Mouse (Mus musculus): ENCODE data around the gene Tmem94. TPM values are rescaled to one million over a fixed set of nuclear protein-coding genes. Genes with fewer than 3 reads are reported as not detected.
A peak's percentile ranks its signal among the peaks of the same experiment; 100 is the strongest.

Tmem94 gene
- polyA plus RNA-seq, 1 experiment from 2014 or later = 31.0 TPM

DNA sequence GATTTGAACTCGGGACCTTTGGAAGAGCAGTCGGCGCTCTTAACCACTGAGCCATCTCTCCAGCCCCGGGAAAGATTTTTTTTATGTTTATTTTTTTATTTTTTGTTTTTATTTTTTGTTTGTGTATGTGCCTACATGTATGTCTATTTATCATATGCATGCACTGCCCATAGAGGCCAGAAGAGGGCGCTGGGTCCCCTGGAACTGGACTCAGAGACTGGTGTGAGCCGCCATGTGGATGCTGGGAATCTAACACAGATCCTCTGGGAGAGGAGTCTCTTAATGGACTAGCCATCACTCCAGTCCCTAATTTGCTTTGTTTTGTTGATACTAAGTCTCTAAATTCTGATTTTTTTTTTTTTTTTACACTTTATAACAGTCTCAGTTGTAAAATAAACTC is 75.8 kb downstream of the Tmem94 start:
- no peak overlapping the region for H3K9ac ChIP-seq (replicated peaks)
- peaks cover 8% of the 10 kb centered on the region for H3K27me3 ChIP-seq
- 0 out of 2 replicates have a peak, but pooled peaks cover 8% of the 10 kb centered on the region for H3K4me1 ChIP-seq (replicated peaks)
- H3K27ac ChIP-seq = no peak overlapping the region
- no peak overlapping the region for H3K4me2 ChIP-seq (replicated peaks)
- 82% methylated on average over 6 of the region's 6 CpGs for WGBS
- no peak overlapping the region for H3K4me3 ChIP-seq (replicated peaks)
- H3K9me3 ChIP-seq = no peaks in the 10 kb centered on the region
- H3K36me3 ChIP-seq = no peaks in the 10 kb centered on the region
- no peak for ATAC-seq

DNA sequence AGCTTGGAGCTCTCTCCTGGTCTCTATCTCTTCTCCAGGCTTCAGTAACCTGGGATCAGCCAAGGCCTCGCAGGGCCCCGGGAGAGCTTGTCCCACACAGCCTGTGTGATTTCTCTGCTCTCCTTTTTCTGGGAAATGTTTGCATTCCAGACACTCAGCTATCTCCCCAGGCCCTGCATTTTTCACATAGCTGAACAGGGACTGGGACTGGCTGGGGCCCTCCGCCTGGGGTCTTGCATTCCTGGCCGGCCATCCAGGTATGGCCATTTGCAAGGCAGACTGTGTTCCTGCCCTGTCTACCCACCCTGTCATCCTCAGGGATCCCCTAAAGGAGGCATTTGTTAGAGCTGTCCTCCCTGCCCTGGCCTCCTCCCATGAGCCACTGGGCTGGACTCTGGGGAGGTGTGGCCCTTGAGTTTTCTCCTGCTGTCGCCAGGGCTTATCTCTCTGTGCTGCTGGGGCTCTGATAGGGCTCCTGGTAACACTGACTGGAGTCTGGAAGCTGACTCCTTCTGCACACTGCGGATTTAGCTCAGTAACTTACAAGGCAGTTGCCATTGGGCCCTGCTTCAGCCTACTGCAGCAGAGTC is 76.8 kb downstream of the Tmem94 start:
- no peak overlapping the region for H3K27ac ChIP-seq
- no peaks in the 10 kb centered on the region for H3K36me3 ChIP-seq
- 0 out of 2 replicates have a peak, but pooled peaks cover 8% of the 10 kb centered on the region for H3K4me1 ChIP-seq (replicated peaks)
- no peak overlapping the region for H3K4me2 ChIP-seq (replicated peaks)
- H3K4me3 ChIP-seq (replicated peaks) = no peak overlapping the region
- peaks cover 4% of the 10 kb centered on the region for H3K27me3 ChIP-seq
- no peaks in the 10 kb centered on the region for H3K9me3 ChIP-seq
- 19% methylated on average over 6 of the region's 6 CpGs for WGBS
- no peak for ATAC-seq
- H3K9ac ChIP-seq (replicated peaks) = no peak overlapping the region

DNA sequence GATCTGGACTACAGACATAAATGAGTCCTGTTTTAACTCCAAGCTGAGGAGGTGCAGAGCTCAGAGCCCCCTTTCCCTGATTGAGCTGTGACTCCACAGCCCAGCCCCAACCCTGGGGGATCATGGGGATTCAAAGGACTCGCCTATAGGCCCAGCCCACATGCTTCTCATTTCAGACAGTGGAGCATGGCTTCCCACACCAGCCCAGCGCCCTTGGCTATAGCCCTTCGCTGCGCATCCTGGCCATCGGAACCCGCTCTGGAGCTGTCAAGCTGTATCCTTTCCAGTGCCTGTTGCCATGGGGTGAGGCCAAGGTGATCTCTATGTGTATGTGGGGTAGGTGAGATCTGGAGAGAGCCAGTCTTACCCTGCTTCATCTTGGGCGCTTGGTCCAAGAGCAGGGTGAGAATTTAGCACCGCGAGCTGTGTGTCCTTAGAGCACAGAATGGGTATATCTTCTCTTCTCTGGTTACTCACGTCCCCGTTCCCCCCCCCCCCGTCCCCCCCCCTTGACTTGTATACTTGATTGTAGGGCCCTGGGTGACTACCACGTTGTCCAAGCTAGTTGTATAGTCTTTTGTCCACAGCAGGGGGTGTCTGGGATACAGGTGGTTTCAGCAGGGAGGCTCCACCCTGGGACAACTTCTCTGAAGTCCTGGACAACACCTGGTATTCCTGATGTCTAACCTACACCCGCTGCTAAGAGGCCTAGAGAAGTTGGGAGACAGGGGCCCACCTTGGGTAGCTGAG is 78.1 kb downstream of the Tmem94 start:
- Histone ChIP-seq H3K4me1 (replicated peaks) (0 out of 2 replicates have a peak, but pooled peaks cover 8% of the 10 kb centered on the region), H3K9me3 (no peaks in the 10 kb centered on the region), H3K27me3 (no peaks in the 10 kb centered on the region), H3K4me3 (replicated peaks) (no peak overlapping the region), H3K9ac (replicated peaks) (no peak overlapping the region), H3K36me3 (no peaks in the 10 kb centered on the region), H3K4me2 (replicated peaks) (no peak overlapping the region), H3K27ac (no peak overlapping the region)
- no peak for ATAC-seq
- WGBS = 90% methylated on average over 10 of the region's 14 CpGs

DNA sequence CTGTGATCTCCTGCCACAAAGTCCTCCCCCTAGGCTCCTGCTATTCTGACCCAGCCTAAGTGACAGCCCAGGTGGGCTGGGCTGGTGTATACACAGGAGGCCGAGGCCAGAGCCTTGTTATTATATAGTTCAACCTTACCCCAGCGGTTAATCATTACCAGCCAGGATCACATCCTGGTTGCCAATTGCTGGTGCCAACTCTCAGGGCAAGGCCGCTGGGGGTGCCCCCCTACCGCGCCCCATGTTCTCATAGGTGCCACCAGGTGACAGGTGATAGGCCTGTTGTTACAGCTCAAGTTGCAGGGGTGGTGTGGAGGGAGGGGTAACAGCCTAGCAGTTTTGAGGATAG is 78.6 kb downstream of the Tmem94 start:
- H3K4me2 ChIP-seq (replicated peaks) = no peak overlapping the region

DNA sequence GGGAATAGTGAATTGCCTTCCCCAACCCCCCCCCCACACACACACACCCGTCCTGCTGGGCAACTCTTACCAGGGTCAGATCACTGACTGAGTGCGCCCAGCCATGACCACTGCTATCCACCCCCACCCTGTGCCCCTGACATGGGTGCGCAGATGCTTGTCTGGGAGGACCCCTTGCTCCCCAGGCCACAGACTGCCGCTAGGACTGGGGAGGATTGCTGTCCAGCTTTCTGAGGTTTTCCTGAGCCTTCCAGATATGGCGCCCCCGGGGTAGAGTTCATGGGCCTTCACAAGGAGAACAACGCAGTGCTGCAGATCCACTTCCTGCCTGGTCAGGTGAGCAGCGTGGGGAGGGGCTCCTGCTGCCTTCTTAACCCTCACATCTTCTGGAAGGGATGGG is 79.0 kb downstream of the Tmem94 start:
- H3K27ac ChIP-seq = no peak overlapping the region
- H3K4me1 ChIP-seq (replicated peaks) = 0 out of 2 replicates have a peak, but pooled peaks cover 8% of the 10 kb centered on the region
- H3K27me3 ChIP-seq = no peaks in the 10 kb centered on the region
- H3K4me2 ChIP-seq (replicated peaks) = no peak overlapping the region
- 67% methylated on average over 8 of the region's 8 CpGs for WGBS
- H3K9me3 ChIP-seq = no peaks in the 10 kb centered on the region
- ATAC-seq = no peak
- no peak overlapping the region for H3K4me3 ChIP-seq (replicated peaks)
- no peak overlapping the region for H3K9ac ChIP-seq (replicated peaks)
- H3K36me3 ChIP-seq = no peaks in the 10 kb centered on the region

More for the DNA sequence above, 78.6 kb downstream of the Tmem94 start:
- no peak overlapping the region for H3K9ac ChIP-seq (replicated peaks)
- no peaks in the 10 kb centered on the region for H3K27me3 ChIP-seq
- ATAC-seq = no peak
- H3K36me3 ChIP-seq = no peaks in the 10 kb centered on the region
- no peaks in the 10 kb centered on the region for H3K9me3 ChIP-seq
- H3K4me1 ChIP-seq (replicated peaks) = 0 out of 2 replicates have a peak, but pooled peaks cover 8% of the 10 kb centered on the region
- 92% methylated on average over 5 of the region's 5 CpGs for WGBS
- no peak overlapping the region for H3K4me3 ChIP-seq (replicated peaks)
- H3K27ac ChIP-seq = no peak overlapping the region

DNA sequence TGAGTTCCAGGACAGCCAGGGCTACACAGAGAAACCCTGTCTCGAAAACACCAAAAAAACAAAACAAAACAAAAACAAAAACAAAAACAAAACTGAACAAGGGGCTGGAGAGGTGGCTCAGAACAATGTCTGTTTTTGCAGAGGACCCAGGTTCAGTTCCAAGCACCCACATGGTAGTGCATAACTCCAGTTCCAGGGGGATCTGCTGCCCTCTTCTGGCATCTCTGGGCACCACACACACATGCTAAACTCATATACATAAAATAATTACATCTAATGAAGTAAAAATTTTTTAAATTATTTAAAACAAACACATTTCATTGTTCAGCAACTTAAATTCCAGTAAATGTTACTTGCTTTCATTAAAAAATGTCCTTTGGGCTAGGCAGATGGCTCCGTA is 80.6 kb downstream of the Tmem94 start:
- ATAC-seq = no peak
- 98% methylated on average over 2 of the region's 2 CpGs for WGBS
- no peak overlapping the region for H3K9ac ChIP-seq (replicated peaks)
- no peaks in the 10 kb centered on the region for H3K9me3 ChIP-seq
- H3K27ac ChIP-seq = no peak overlapping the region
- no peaks in the 10 kb centered on the region for H3K27me3 ChIP-seq
- H3K4me2 ChIP-seq (replicated peaks) = no peak overlapping the region
- 0 out of 2 replicates have a peak, but pooled peaks cover 8% of the 10 kb centered on the region for H3K4me1 ChIP-seq (replicated peaks)
- H3K36me3 ChIP-seq = no peaks in the 10 kb centered on the region
- no peak overlapping the region for H3K4me3 ChIP-seq (replicated peaks)

Small RNAs within 50 kb of the gene (microRNA-seq; reads per million reads assigned to microRNA genes)
- gene Mir5621 = 2.3 reads per million, percentile 5 among the genes with 10 or more reads in this experiment

Other genes with a start within 250 kb of the Tmem94 start
- 1,358 and 1,460 TPM in 2 replicates for gene Sumo2, start 229.2 kb upstream of the Tmem94 start, polyA plus RNA-seq (2015; fragmentation: Nextera tagmentation; extraction: Ambion mirVana)
- 130 TPM in 2 replicates for gene Nup85, start 201.0 kb upstream of the Tmem94 start, polyA plus RNA-seq (2015; fragmentation: Nextera tagmentation; extraction: Ambion mirVana)
- gene Mrps7, start 161.5 kb upstream of the Tmem94 start, polyA plus RNA-seq (2015; fragmentation: Nextera tagmentation; extraction: Ambion mirVana) = 77.6 and 78.8 TPM in 2 replicates
- gene Gga3, start 161.4 kb upstream of the Tmem94 start, polyA plus RNA-seq (2015; fragmentation: Nextera tagmentation; extraction: Ambion mirVana) = 31.8 and 38.1 TPM in 2 replicates
- 8.8 and 10.5 TPM in 2 replicates for gene Mif4gd, start 152.5 kb upstream of the Tmem94 start, polyA plus RNA-seq (2015; fragmentation: Nextera tagmentation; extraction: Ambion mirVana)
- gene Slc25a19, start 137.1 kb upstream of the Tmem94 start, polyA plus RNA-seq (2015; fragmentation: Nextera tagmentation; extraction: Ambion mirVana) = 32.6 and 35.4 TPM in 2 replicates
- gene Grb2, start 56.8 kb upstream of the Tmem94 start, polyA plus RNA-seq (2015; fragmentation: Nextera tagmentation; extraction: Ambion mirVana) = 165 and 176 TPM in 2 replicates
- gene Caskin2, start 48.2 kb downstream of the Tmem94 start, polyA plus RNA-seq (2015; fragmentation: Nextera tagmentation; extraction: Ambion mirVana) = 10.3 and 12.3 TPM in 2 replicates
- 24.8 and 25.8 TPM in 2 replicates for gene Tsen54, start 49.3 kb downstream of the Tmem94 start, polyA plus RNA-seq (2015; fragmentation: Nextera tagmentation; extraction: Ambion mirVana)
- 0.66 and 0.76 TPM in 2 replicates for gene Llgl2, start 58.6 kb downstream of the Tmem94 start, polyA plus RNA-seq (2015; fragmentation: Nextera tagmentation; extraction: Ambion mirVana)
- gene Myo15b, start 93.0 kb downstream of the Tmem94 start, polyA plus RNA-seq (2015; fragmentation: Nextera tagmentation; extraction: Ambion mirVana) = 0.08 and 0.27 TPM in 2 replicates
- gene Smim5, start 134.5 kb downstream of the Tmem94 start, polyA plus RNA-seq (2015; fragmentation: Nextera tagmentation; extraction: Ambion mirVana) = 0.97 and 1.4 TPM in 2 replicates
- 0.84 and 0.93 TPM in 2 replicates for gene Smim6, start 146.6 kb downstream of the Tmem94 start, polyA plus RNA-seq (2015; fragmentation: Nextera tagmentation; extraction: Ambion mirVana)
- 52.7 and 53.8 TPM in 2 replicates for gene Sap30bp, start 167.8 kb downstream of the Tmem94 start, polyA plus RNA-seq (2015; fragmentation: Nextera tagmentation; extraction: Ambion mirVana)
- gene Recql5, start 168.0 kb downstream of the Tmem94 start, polyA plus RNA-seq (2015; fragmentation: Nextera tagmentation; extraction: Ambion mirVana) = 28.3 and 29.2 TPM in 2 replicates
- gene Itgb4, start 209.3 kb downstream of the Tmem94 start, polyA plus RNA-seq (2015; fragmentation: Nextera tagmentation; extraction: Ambion mirVana) = 0.15 and 0.43 TPM in 2 replicates
- 49.2 and 58.9 TPM in 2 replicates for gene Galk1, start 247.3 kb downstream of the Tmem94 start, polyA plus RNA-seq (2015; fragmentation: Nextera tagmentation; extraction: Ambion mirVana)